Mouse (Mus musculus): ENCODE results near the gene Plvap.

DNA sequence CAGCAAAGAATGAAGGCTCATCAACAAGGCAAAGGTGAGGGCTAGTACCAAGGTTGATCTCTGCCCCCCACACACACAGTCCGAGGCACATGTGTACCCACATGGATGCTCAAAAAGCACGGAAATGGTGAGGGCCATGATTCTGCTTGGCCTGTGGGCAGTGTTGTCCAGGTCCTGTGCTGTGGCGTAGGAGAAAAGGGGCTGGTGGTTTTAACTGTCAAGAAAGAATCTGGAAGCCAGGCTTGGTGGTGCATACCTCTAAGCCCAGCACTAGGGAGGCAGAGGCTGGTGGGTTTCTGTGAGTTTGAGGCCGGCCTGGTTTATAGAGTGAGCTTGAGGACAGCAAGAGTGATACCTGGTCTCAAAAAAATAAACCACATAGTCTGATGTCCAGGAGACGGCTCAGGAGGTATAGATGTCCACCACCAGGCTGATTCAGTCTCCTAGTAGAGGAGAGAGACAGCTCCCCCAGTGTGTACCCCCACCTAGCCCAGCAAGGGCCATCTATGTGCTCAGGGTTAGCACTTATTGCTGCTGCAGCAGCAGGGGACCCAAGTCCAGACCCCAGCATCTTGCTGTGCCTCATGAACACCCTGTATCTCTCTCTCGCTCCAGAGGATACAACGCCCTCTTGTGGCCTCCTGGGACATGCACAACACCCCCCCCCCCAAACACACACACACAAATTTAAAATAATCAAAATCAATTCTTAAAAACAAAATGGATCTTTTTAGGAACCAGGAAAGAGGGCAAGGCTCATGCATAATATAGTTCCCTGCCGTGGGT, 38.8 kb downstream of the Plvap start:
- TF ChIP-seq POLR2A (IDR thresholded peaks at IDR 0.05; ENCODE audit: borderline replicate concordance, extremely low read depth, insufficient read depth, insufficient read length, poor library complexity, severe bottlenecking) = no peak
- TF ChIP-seq CTCF (IDR thresholded peaks at IDR 0.05; ENCODE audit: borderline replicate concordance, extremely low read depth, insufficient read depth, insufficient read length) = peak; percentile 31; the same call in 1 of the 2 replicates
